Mouse (Mus musculus) liver, embryonic 14.5 days (tissue): ENCODE data around the gene Strn4. TPM values are rescaled to one million over a fixed set of nuclear protein-coding genes. Genes with fewer than 3 reads are reported as not detected.

Experiments used
- ATAC-seq: fragments of 200-750 bp; cut with Nextera tagmentation; 2 replicates; pipeline ENCODE4 v1.8.0; 2017; ENCODE audit warnings: moderate number of reproducible peaks, mild to moderate bottlenecking, moderate library complexity; ENCODE audit not compliant: insufficient read depth
- DNase-seq, 3 experiments: peaks; one replicate each; pipeline ENCODE4 v3.0.0-alpha.2; 2012 to 2013; ENCODE audit warnings: low read depth in 3 of 3, low spot score in 3 of 3
- H3K27ac ChIP-seq: fragments of 300-500 bp; sonication (generic); 2 replicates; pipeline ENCODE4 v1.5.1; 2014; ENCODE audit warnings: moderate library complexity, mild to moderate bottlenecking, control low read depth, inconsistent platforms
- H3K27me3 ChIP-seq: fragments of 300-500 bp; sonication (generic); 2 replicates; pipeline ENCODE4 v1.6.1; 2014; ENCODE audit warnings: mild to moderate bottlenecking, low read length, moderate library complexity; ENCODE audit not compliant: control insufficient read depth, insufficient read depth
- H3K36me3 ChIP-seq: fragments of 300-500 bp; sonication (generic); replicated peaks from 2 replicates; pipeline ENCODE4 v1.6.1; 2014; ENCODE audit warnings: low read depth; ENCODE audit not compliant: control insufficient read depth, insufficient read depth
- H3K4me1 ChIP-seq, 2 experiments: fragments of 200-500 bp in 1 of 2; fragments of 300-500 bp in 1 of 2; sonication (generic) in 1 of 2; replicated peaks; 2 replicates each; pipeline ENCODE4 v1.6.1; 2012 to 2014; ENCODE audit warnings: antibody characterized with exemption in 1 of 2, inconsistent platforms in 1 of 2, low read length in 1 of 2; ENCODE audit not compliant: control insufficient read depth in 2 of 2, insufficient read depth in 2 of 2
- H3K4me2 ChIP-seq: fragments of 300-500 bp; sonication (generic); 2 replicates; pipeline ENCODE4 v1.6.1; 2014; ENCODE audit warnings: low read depth, mild to moderate bottlenecking, control low read depth, moderate library complexity
- H3K4me3 ChIP-seq, 2 experiments: fragments of 200-500 bp in 1 of 2; fragments of 300-500 bp in 1 of 2; sonication (generic) in 1 of 2; 2 replicates each; pipeline ENCODE4 v1.5.1; 2012 to 2014; ENCODE audit warnings: low read depth in 2 of 2, low read length in 2 of 2, mild to moderate bottlenecking in 2 of 2, control low read depth in 1 of 2, inconsistent platforms in 1 of 2, moderate library complexity in 1 of 2; ENCODE audit not compliant: insufficient read depth in 1 of 2
- H3K9ac ChIP-seq: fragments of 300-500 bp; sonication (generic); replicated peaks from 2 replicates; pipeline ENCODE4 v1.6.1; 2014; ENCODE audit warnings: mild to moderate bottlenecking, control low read depth, moderate library complexity
- H3K9me3 ChIP-seq: fragments of 300-500 bp; sonication (generic); 2 replicates; pipeline ENCODE4 v1.6.1; 2016; ENCODE audit warnings: low read length, mixed read lengths; ENCODE audit not compliant: control insufficient read depth
- CTCF ChIP-seq: IDR thresholded peaks from 2 replicates; pipeline ENCODE4 v1.5.1; 2016; ENCODE audit warnings: antibody characterized with exemption, low read depth, control low read depth
- EP300 ChIP-seq: IDR thresholded peaks from 2 replicates; pipeline ENCODE4 v1.6.1; 2016; ENCODE audit warnings: antibody characterized with exemption, low read depth
- WGBS: fragments of 180-500 bp; shearing (Covaris S2); extraction: QIAGEN DNeasy Blood & Tissue Kit; methylation state at CpG from one replicate; pipeline ENCODE4 v1.1.7; 2014; ENCODE audit not compliant: insufficient replicate concordance; 5-methylcytosine and 5-hydroxymethylcytosine counted together
- polyA plus RNA-seq, 2 experiments: library from polyadenylated mRNA; depleted of rRNA in 1 of 2; stranded (reverse) in 1 of 2; unstranded in 1 of 2; fragments of >200 nt; fragmentation: Nextera tagmentation in 1 of 2; extraction: Ambion mirVana in 1 of 2; gene quantifications; 2 replicates each; pipeline versions ENCODE4 v1.2.1 to v1.2.3; 2012 to 2014

Gene Strn4
- polyA plus RNA-seq, 2 experiments, result 27.2 to 43.0 TPM

DNA sequence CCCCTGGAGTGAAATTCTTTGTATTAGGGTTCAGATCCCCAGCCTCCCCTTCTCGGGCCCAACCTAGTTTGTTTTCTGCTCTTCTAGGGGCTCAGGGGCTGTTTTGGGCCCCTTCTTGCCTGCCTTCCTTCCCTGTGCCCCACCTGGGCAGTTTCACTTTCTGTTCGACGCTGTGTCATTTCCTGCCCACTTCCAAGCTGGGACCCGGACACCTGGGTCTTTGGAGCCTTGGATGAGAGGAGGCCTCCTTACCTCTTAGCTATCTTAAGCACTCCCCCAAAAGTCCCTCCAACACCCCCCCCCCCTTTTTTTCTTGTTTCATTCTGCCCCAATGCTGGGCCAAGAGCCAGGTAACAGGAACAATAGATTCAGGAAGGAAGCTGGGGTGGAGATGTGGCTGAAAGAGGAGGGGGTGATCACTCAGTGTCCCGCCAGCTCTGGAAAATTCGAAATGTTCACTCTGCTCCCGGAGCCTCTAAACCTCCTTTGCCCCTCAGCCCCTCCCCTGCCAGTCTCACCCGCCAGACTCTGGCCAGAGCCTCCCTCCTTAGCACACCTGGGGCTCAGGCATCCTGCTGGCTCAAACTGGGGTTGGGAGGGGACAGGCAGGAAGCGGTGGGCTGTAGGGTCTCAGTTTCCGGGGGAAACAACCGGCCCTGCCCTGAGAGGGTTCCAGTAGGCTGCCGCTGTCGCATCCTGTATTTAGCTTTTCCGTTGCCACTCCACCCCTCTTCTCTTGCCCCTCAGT is 29.6 kb downstream of the Strn4 start:
- Histone ChIP-seq H3K4me1 (peaks cover 16 to 17% of the 10 kb centered on the region in 2 experiments), H3K4me2 (peak overlapping the region; percentile 84), H3K9me3 (no peaks in the 10 kb centered on the region), H3K27me3 (no peaks in the 10 kb centered on the region), H3K9ac (peak overlapping the region; percentile 80), H3K4me3 (peak overlapping the region; percentile 58 to 68), H3K27ac (no peak overlapping the region; the same call in 1 of the 2 replicates), H3K36me3 (0 out of 2 replicates have a peak, but pooled peaks cover under 1% of the 10 kb centered on the region)
- ATAC-seq, result no peak
- DNase-seq, result no peak
- no peak for TF ChIP-seq CTCF
- no peak for TF ChIP-seq EP300
- WGBS, result 8% methylated on average over 14 of the region's 14 CpGs

DNA sequence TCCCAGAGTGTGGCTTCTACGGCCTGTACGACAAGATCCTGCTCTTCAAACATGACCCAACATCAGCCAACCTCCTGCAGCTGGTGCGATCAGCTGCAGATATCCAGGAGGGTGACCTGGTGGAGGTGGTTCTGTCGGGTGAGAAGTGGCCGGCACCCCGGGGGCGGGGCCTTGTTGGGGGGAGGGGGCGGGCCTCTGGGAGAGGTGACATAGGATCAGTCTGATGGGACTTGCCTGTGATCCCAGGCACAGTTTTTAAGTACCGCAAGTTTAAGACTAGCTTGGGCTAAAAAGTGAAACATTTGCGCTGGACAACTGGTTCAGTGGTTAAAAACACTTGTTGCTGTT is 30.1 kb downstream of the Strn4 start:
- WGBS, result 25% methylated on average over 10 of the region's 10 CpGs
- Histone ChIP-seq H3K4me3 (peak overlapping the region; percentile 58 to 68), H3K9ac (peak overlapping the region; percentile 80), H3K4me2 (peak overlapping the region; percentile 84), H3K27me3 (no peaks in the 10 kb centered on the region), H3K4me1 (peaks cover 16 to 17% of the 10 kb centered on the region in 2 experiments), H3K27ac (no peak overlapping the region), H3K9me3 (no peaks in the 10 kb centered on the region), H3K36me3 (no peaks in the 10 kb centered on the region)
- TF ChIP-seq CTCF, result no peak
- no peak for TF ChIP-seq EP300
- DNase-seq, result no peak
- no peak for ATAC-seq

DNA sequence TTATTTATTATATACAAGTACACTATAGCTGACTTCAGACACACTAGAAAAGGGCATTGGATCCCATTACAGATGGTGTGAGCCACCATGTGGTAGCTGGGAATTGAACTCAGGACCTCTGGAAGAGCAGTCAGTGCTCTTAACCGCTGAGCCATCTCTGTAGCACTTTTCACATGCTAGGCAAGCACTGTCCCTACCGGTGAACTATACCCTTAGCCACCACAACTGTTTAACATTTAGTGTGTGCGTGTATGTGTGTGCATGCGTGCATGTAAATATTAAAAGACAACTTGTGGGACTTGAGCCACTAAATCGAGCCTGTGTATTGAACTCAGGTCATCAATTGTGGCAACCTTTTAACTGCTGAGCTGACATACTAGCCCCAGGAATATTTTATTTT is 31.1 kb downstream of the Strn4 start:
- no peak overlapping the region for H3K27ac ChIP-seq

DNA sequence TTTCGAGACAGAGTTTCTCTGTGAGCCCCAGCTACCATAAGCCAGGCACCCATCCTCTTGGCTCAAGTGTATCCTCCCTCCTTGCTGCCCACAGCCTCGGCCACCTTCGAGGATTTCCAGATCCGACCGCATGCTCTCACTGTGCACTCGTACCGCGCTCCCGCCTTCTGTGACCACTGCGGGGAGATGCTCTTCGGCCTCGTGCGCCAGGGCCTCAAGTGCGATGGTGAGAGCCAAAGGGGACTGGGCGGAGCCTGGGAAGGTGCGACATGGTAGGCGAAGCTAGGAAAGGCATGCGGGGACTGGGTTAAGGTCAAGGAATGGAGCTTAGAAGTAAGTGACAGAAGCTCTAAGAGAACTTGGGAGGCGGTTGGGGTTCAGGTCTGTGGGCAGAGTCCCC is 31.8 kb downstream of the Strn4 start:
- Histone ChIP-seq H3K9me3 (no peaks in the 10 kb centered on the region), H3K4me1 (peaks cover 11 to 17% of the 10 kb centered on the region in 2 experiments), H3K27me3 (no peaks in the 10 kb centered on the region), H3K4me2 (no peak overlapping the region), H3K9ac (no peak overlapping the region), H3K36me3 (no peaks in the 10 kb centered on the region), H3K27ac (no peak overlapping the region), H3K4me3 (no peak overlapping the region)
- ATAC-seq, result no peak
- 84% methylated on average over 19 of the region's 19 CpGs for WGBS
- TF ChIP-seq CTCF (no peak), EP300 (no peak)
- DNase-seq, result no peak

More for the DNA sequence above, 31.1 kb downstream of the Strn4 start:
- H3K4me3 ChIP-seq, result no peak overlapping the region
- no peak for ATAC-seq
- no peak overlapping the region for H3K4me2 ChIP-seq
- H3K36me3 ChIP-seq, result no peaks in the 10 kb centered on the region
- H3K9ac ChIP-seq, result no peak overlapping the region
- TF ChIP-seq EP300, result no peak
- TF ChIP-seq CTCF, result no peak
- DNase-seq, result no peak
- 79% methylated on average over 5 of the region's 5 CpGs for WGBS
- no peaks in the 10 kb centered on the region for H3K9me3 ChIP-seq
- H3K27me3 ChIP-seq, result no peaks in the 10 kb centered on the region
- H3K4me1 ChIP-seq, result peaks cover 16 to 17% of the 10 kb centered on the region in 2 experiments

DNA sequence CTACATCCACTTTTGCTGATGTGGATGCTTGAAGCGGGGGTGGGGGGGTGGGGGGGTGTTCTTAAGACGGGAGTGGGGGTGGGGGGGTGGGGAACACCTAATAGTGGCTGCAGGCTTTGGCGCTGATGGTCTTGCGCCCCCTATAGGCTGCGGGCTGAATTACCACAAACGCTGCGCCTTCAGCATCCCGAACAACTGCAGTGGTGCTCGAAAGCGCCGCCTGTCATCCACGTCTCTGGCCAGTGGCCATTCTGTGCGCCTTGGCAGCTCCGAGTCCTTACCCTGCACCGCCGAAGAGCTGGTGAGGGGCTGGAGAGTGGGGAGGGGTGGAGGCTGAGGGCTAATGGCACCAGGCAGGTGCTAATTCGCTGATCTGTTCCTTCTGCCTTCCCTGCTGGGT is 32.9 kb downstream of the Strn4 start:
- no peak for DNase-seq
- H3K9me3 ChIP-seq, result no peaks in the 10 kb centered on the region
- no peak overlapping the region for H3K4me2 ChIP-seq
- WGBS, result 37% methylated on average over 17 of the region's 17 CpGs
- no peak overlapping the region for H3K4me3 ChIP-seq
- peak; percentile 83 for TF ChIP-seq CTCF
- TF ChIP-seq EP300, result no peak
- no peaks in the 10 kb centered on the region for H3K36me3 ChIP-seq
- H3K27ac ChIP-seq, result no peak overlapping the region
- no peak for ATAC-seq
- no peak overlapping the region for H3K9ac ChIP-seq
- no peaks in the 10 kb centered on the region for H3K27me3 ChIP-seq
- peaks cover 11 to 17% of the 10 kb centered on the region in 2 experiments for H3K4me1 ChIP-seq
